ENCODE assay signal across 19 mouse cellular contexts in the genomic region with DNA sequence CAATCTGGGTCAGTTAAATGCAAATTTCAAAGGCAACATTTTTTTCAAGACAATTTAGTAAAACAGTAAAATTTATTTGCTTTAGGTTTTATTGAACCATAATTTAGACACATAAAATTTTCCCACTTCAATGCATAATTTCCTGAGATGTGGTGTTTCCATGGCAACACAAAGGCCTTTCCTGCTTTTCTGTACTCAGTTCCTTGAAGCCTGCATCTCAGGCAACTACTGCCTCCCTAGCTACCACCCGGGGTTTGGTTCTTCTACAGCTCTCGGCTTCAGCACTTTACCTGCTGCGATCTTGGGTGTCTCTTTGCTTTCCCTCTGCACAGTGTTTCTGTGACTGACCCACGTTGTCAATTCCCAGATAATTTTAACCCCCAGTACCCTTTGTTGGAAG. TPM values are rescaled to one million over a fixed set of nuclear protein-coding genes. Genes with fewer than 3 reads are reported as not detected.
DNase-seq lines count a peak whose midpoint lies in the region; ATAC-seq lines count a peak whose summit lies in the region.
"Had no signal": no experiment of that assay in that cellular context is flagged by ENCODE, and none has a peak within 500 bp of the region (broad histone marks: within the 10 kb centered on the region; RNA-seq: fewer than 3 reads in every experiment).

No protein-coding gene starts in this region.

- ATAC-seq in midbrain, embryonic 15.5 days (replicated peaks): no peak
- ATAC-seq in midbrain, embryonic 11.5 days (ENCODE audit: low FRiP score): no peak
- ATAC-seq: intestine, embryonic 15.5 days had no signal

- no peak overlapping the region for H3K9ac ChIP-seq in midbrain, embryonic 15.5 days
- H3K9ac ChIP-seq in midbrain, embryonic 11.5 days (ENCODE audit: low read length): no peak overlapping the region
- H3K9ac ChIP-seq: embryonic facial prominence, embryonic 13.5 days; heart, embryonic 13.5 days; intestine, embryonic 15.5 days; limb, embryonic 12.5 days; liver, embryonic 15.5 days had no signal

- no peak overlapping the region for H3K4me3 ChIP-seq in midbrain, embryonic 15.5 days
- H3K4me3 ChIP-seq in midbrain, embryonic 11.5 days (ENCODE audit: low read depth, low read length): no peak overlapping the region
- H3K4me3 ChIP-seq: embryonic facial prominence, embryonic 13.5 days; heart, embryonic 13.5 days; intestine, embryonic 15.5 days; limb, embryonic 12.5 days; liver, embryonic 15.5 days; megakaryocyte, embryonic 14.5 days had no signal

- H3K4me2 ChIP-seq in midbrain, embryonic 15.5 days: no peak overlapping the region
- no peak overlapping the region for H3K4me2 ChIP-seq in midbrain, embryonic 11.5 days
- H3K4me2 ChIP-seq: embryonic facial prominence, embryonic 13.5 days; heart, embryonic 13.5 days; intestine, embryonic 15.5 days; limb, embryonic 12.5 days; liver, embryonic 15.5 days had no signal

- no peaks in the 10 kb centered on the region for H3K36me3 ChIP-seq in midbrain, embryonic 15.5 days (replicated peaks)
- H3K36me3 ChIP-seq in midbrain, embryonic 11.5 days (ENCODE audit: control insufficient read depth, insufficient read depth, low read length): no peaks in the 10 kb centered on the region
- H3K36me3 ChIP-seq: embryonic facial prominence, embryonic 13.5 days; heart, embryonic 13.5 days; intestine, embryonic 15.5 days; limb, embryonic 12.5 days; liver, embryonic 15.5 days had no signal

- no peaks in the 10 kb centered on the region for H3K27me3 ChIP-seq in midbrain, embryonic 15.5 days (replicated peaks)
- H3K27me3 ChIP-seq in midbrain, embryonic 11.5 days (ENCODE audit: control insufficient read depth, insufficient read depth, low read length): no peaks in the 10 kb centered on the region
- H3K27me3 ChIP-seq: embryonic facial prominence, embryonic 13.5 days; heart, embryonic 13.5 days; intestine, embryonic 15.5 days; limb, embryonic 12.5 days; liver, embryonic 15.5 days; megakaryocyte, embryonic 14.5 days had no signal

- no peaks in the 10 kb centered on the region for H3K4me1 ChIP-seq in midbrain, embryonic 15.5 days
- H3K4me1 ChIP-seq in midbrain, embryonic 11.5 days (ENCODE audit: control insufficient read depth, insufficient read depth, low read length): no peaks in the 10 kb centered on the region
- H3K4me1 ChIP-seq: embryonic facial prominence, embryonic 13.5 days; heart, embryonic 13.5 days; intestine, embryonic 15.5 days; liver, embryonic 15.5 days; megakaryocyte, embryonic 14.5 days had no signal

- 0 out of 2 replicates have a peak overlapping the region, but pooled peaks have one; percentile 29 for H3K27ac ChIP-seq in midbrain, embryonic 15.5 days
- H3K27ac ChIP-seq in midbrain, embryonic 11.5 days (ENCODE audit: low read depth, low read length): no peak overlapping the region
- H3K27ac ChIP-seq: embryonic facial prominence, embryonic 13.5 days; heart, embryonic 13.5 days; intestine, embryonic 15.5 days; limb, embryonic 12.5 days; liver, embryonic 15.5 days had no signal

- peak; percentile 12 to 64 for DNase-seq in frontal cortex, adult 2 months (ENCODE audit: extremely low spot score in 1 of 2, low spot score in 1 of 2)
- DNase-seq in frontal cortex, postnatal 10 days (ENCODE audit: low spot score in 2 of 2): no peak
- no peak for DNase-seq in midbrain, embryonic 11.5 days (ENCODE audit: low spot score, missing footprints)
- peak; percentile 35 to 46 for DNase-seq in left cerebral cortex, adult 9 months (ENCODE audit: low spot score in 2 of 2)
- DNase-seq in telencephalon, adult 2 months (ENCODE audit: low read depth, low spot score): peak; percentile 60
- no peak for DNase-seq in cerebellum, postnatal 4 days (ENCODE audit: low spot score in 2 of 2)
- DNase-seq: cerebellum, adult 11-12 months; cerebellum, postnatal 36 days; gastrocnemius, postnatal 36 days; layer of hippocampus, adult 9-11 months; lung, postnatal 10 days; thymus, postnatal 36 days had no signal

- no peaks in the 10 kb centered on the region for H3K9me3 ChIP-seq in midbrain, embryonic 15.5 days
- H3K9me3 ChIP-seq in midbrain, embryonic 11.5 days (ENCODE audit: control insufficient read depth, low read length): no peaks in the 10 kb centered on the region
- H3K9me3 ChIP-seq: intestine, embryonic 15.5 days; liver, embryonic 15.5 days had no signal

- 60% methylated on average over 4 of the region's 4 CpGs for WGBS in midbrain, embryonic 15.5 days
- WGBS in midbrain, embryonic 11.5 days: 78% methylated on average over 4 of the region's 4 CpGs

RNA-seq across cellular contexts. Expression of gene Rpl9-ps6, which starts 14.1 kb away (rescaled TPM):
- polyA plus RNA-seq in frontal cortex, adult 2 months (2012; rRNA removed): 31.7 and 55.2 TPM in 2 replicates
- polyA plus RNA-seq in midbrain, embryonic 15.5 days (2015; fragmentation: Nextera tagmentation; extraction: Ambion mirVana): 47.4 and 51.5 TPM in 2 replicates
- 78.5 and 81.3 TPM in 2 replicates for polyA plus RNA-seq in midbrain, embryonic 11.5 days (2014; fragmentation: Nextera tagmentation; extraction: Ambion mirVana)

RNA-seq across cellular contexts. Expression of gene Minpp1, which starts 33.3 kb away (rescaled TPM):
- polyA plus RNA-seq in frontal cortex, adult 2 months (2012; rRNA removed): 41.9 and 46.3 TPM in 2 replicates
- 63.0 and 63.2 TPM in 2 replicates for polyA plus RNA-seq in midbrain, embryonic 15.5 days (2015; fragmentation: Nextera tagmentation; extraction: Ambion mirVana)
- 68.9 and 73.8 TPM in 2 replicates for polyA plus RNA-seq in midbrain, embryonic 11.5 days (2014; fragmentation: Nextera tagmentation; extraction: Ambion mirVana)

Comparison
In these comparisons a context has a peak if more than half of its experiments do, and no peak if none do; other contexts are left out.
1. DNase-seq: peak in frontal cortex, adult 2 months (2 of 2), left cerebral cortex, adult 9 months (2 of 2) and telencephalon, adult 2 months (single experiment); none in frontal cortex, postnatal 10 days (0 of 2), midbrain, embryonic 11.5 days (single experiment) and cerebellum, postnatal 4 days (0 of 2).